Mouse (Mus musculus): Measurements from ENCODE around the gene D8Ertd738e. TPM values are rescaled to one million over a fixed set of nuclear protein-coding genes. Genes with fewer than 3 reads are reported as not detected.

D8Ertd738e gene
- total RNA-seq, 2 experiments from 2014 or later, result 140 to 144 TPM

Small RNAs within 50 kb of the gene (microRNA-seq; reads per million reads assigned to microRNA genes)
- 7,284 to 7,326 reads per million in 2 experiments for gene Mir23a
- 0 reads per million in 2 experiments for gene Mir24-2
- 87.3 to 103 reads per million in 2 experiments for gene Mir27a
- gene Mir3074-2, result 0 reads per million in 2 experiments

Other genes starting within 250 kb of the D8Ertd738e start
- gene 1700067K01Rik, start 248.2 kb downstream of the D8Ertd738e start, total RNA-seq (2021), result under 1 TPM; 0.40 to 0.57 TPM
- gene 2210011C24Rik, start 237.5 kb downstream of the D8Ertd738e start, total RNA-seq (2021), result 1 to 10 TPM; 1.4 to 2.1 TPM
- 1 to 10 TPM; 3.5 to 3.8 TPM for gene Palm3, start 228.2 kb downstream of the D8Ertd738e start, total RNA-seq (2021)
- 1 to 10 TPM in 1 of 2 experiments, under 1 TPM in 1; 0.63 to 1.4 TPM for gene Il27ra, start 207.1 kb downstream of the D8Ertd738e start, total RNA-seq (2021)
- not detected for gene Rln3, start 204.7 kb downstream of the D8Ertd738e start, total RNA-seq (2021)
- gene Gm10643, start 184.6 kb downstream of the D8Ertd738e start, total RNA-seq (2021), result 1 to 10 TPM; 3.9 to 4.0 TPM
- gene Rfx1, start 182.9 kb downstream of the D8Ertd738e start, total RNA-seq (2021), result 10 to 100 TPM; 18.5 to 21.1 TPM
- gene Dcaf15, start 145.0 kb downstream of the D8Ertd738e start, total RNA-seq (2021), result 10 to 100 TPM; 21.2 to 21.5 TPM
- gene Podnl1, start 123.7 kb downstream of the D8Ertd738e start, total RNA-seq (2021), result not detected
- gene Cc2d1a, start 101.8 kb downstream of the D8Ertd738e start, total RNA-seq (2021), result 10 to 100 TPM; 56.4 to 58.3 TPM
- gene 4930432K21Rik, start 101.7 kb downstream of the D8Ertd738e start, total RNA-seq (2021), result 1 to 10 TPM; 1.5 to 3.5 TPM
- gene Nanos3, start 64.5 kb downstream of the D8Ertd738e start, total RNA-seq (2021), result 1 to 10 TPM; 2.7 to 4.6 TPM
- 10 to 100 TPM; 14.1 to 15.0 TPM for gene Zswim4, start 12.7 kb downstream of the D8Ertd738e start, total RNA-seq (2021)
- gene Mri1, start 7.6 kb upstream of the D8Ertd738e start, total RNA-seq (2021), result 10 to 100 TPM; 18.4 to 21.8 TPM
- gene Ccdc130, start 20.7 kb upstream of the D8Ertd738e start, total RNA-seq (2021), result 10 to 100 TPM; 24.6 to 26.0 TPM
- gene Cacna1a, start 138.7 kb upstream of the D8Ertd738e start, total RNA-seq (2021), result 100 to 1,000 TPM; 288 to 326 TPM